Mouse (Mus musculus): ENCODE results near the gene Mycbpap.

- no peak for TF ChIP-seq POLR2A (IDR thresholded peaks at IDR 0.05; ENCODE audit: insufficient read length, low read depth)
- TF ChIP-seq POLR2AphosphoS2 (IDR thresholded peaks at IDR 0.05; ENCODE audit: insufficient read length, low read depth) = no peak
- no peak for TF ChIP-seq CEBPB (IDR thresholded peaks at IDR 0.05; ENCODE audit: insufficient read depth, poor library complexity, severe bottlenecking)
- TF ChIP-seq TCF12 (IDR thresholded peaks at IDR 0.05; ENCODE audit: insufficient read depth, poor library complexity, severe bottlenecking) = no peak
- no peak for TF ChIP-seq TCF3 (IDR thresholded peaks at IDR 0.05; ENCODE audit: insufficient read length, low read depth)
- TF ChIP-seq MYOD1 (IDR thresholded peaks at IDR 0.05; ENCODE audit: control insufficient read depth in 1 of 3, insufficient read length in 2 of 3, low read depth in 2 of 3) = no peak
- no peak for TF ChIP-seq USF1 (IDR thresholded peaks at IDR 0.05; ENCODE audit: low read depth)
- TF ChIP-seq MYOG (IDR thresholded peaks at IDR 0.05; ENCODE audit: control insufficient read depth in 1 of 3, insufficient read depth in 1 of 3, insufficient read length in 2 of 3, low read depth in 2 of 3) = no peak
- no peak for TF ChIP-seq SRF (IDR thresholded peaks at IDR 0.05; ENCODE audit: control insufficient read depth, insufficient read length, low read depth)
These were observed 41.8 kb upstream of the Mycbpap start for GRCm38 (mm10) chr11:94563383-94563782.
